Mouse (Mus musculus): ENCODE measurements around the gene Plcl2. TPM values are rescaled to one million over a fixed set of nuclear protein-coding genes. Genes with fewer than 3 reads are reported as not detected.

Plcl2 gene
- polyA plus RNA-seq, 1 experiment, result 4.3 TPM

DNA sequence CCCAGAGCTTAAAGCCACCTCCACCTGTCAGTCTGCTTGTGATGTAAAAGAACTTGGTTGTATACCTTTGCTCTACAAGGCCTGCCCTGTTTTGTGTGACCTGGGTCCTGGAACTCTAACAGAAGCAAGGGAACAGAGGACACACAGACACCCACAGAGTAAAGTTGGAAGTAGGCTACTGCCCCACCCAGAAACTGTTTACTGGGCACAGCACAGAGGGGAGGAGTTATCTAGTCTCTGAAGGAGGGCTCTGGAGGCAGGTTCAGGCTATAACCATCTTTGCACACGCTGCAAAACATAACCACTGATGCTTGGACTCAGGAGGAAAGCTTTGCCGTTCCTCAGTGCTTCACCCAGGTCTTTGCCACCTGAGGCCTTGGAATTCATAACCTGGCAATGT is 221.7 kb downstream of the Plcl2 start:
- Histone ChIP-seq H3K79me3 (ENCODE audit: low read depth) (no peaks in the 10 kb centered on the region), H3K79me2 (ENCODE audit: control insufficient read depth, insufficient read depth) (no peaks in the 10 kb centered on the region), H3K4me3 (ENCODE audit: insufficient read depth, poor library complexity, severe bottlenecking) (no peak overlapping the region), H3K36me3 (ENCODE audit: control insufficient read depth, insufficient read depth) (no peaks in the 10 kb centered on the region), H3ac (ENCODE audit: control insufficient read depth, insufficient read length, low read depth) (no peak overlapping the region), H3K27me3 (ENCODE audit: control insufficient read depth, insufficient read depth, insufficient read length) (no peaks in the 10 kb centered on the region)
- TF ChIP-seq MYOD1 (IDR thresholded peaks at IDR 0.05; ENCODE audit: control insufficient read depth, insufficient read length, low read depth), result no peak
- TF ChIP-seq MAX (IDR thresholded peaks at IDR 0.05), result no peak
- TF ChIP-seq FOSL1 (IDR thresholded peaks at IDR 0.05; ENCODE audit: insufficient read depth, low read length, poor library complexity, severe bottlenecking), result no peak
- no peak for TF ChIP-seq MYOG (IDR thresholded peaks at IDR 0.05; ENCODE audit: control insufficient read depth, extremely low read depth, insufficient read length)
- TF ChIP-seq CTCF (IDR thresholded peaks at IDR 0.05; ENCODE audit: control insufficient read depth, insufficient read depth, insufficient read length), result no peak
- no peak for TF ChIP-seq USF1 (IDR thresholded peaks at IDR 0.05; ENCODE audit: low read depth)
- no peak for TF ChIP-seq CEBPB (IDR thresholded peaks at IDR 0.05; ENCODE audit: low read depth)

- Histone ChIP-seq H3K27me3 (ENCODE audit: control insufficient read depth, insufficient read depth, insufficient read length) (no peaks in the 10 kb centered on the region), H3K4me3 (ENCODE audit: insufficient read depth, poor library complexity, severe bottlenecking) (no peak overlapping the region), H3K79me2 (ENCODE audit: control insufficient read depth, insufficient read depth) (no peaks in the 10 kb centered on the region), H3ac (ENCODE audit: control insufficient read depth, insufficient read length, low read depth) (no peak overlapping the region), H3K79me3 (ENCODE audit: low read depth) (no peaks in the 10 kb centered on the region), H3K36me3 (ENCODE audit: control insufficient read depth, insufficient read depth) (no peaks in the 10 kb centered on the region)
- no peak for TF ChIP-seq USF1 (IDR thresholded peaks at IDR 0.05; ENCODE audit: low read depth)
- TF ChIP-seq MYOD1 (IDR thresholded peaks at IDR 0.05; ENCODE audit: control insufficient read depth, insufficient read length, low read depth), result no peak
- TF ChIP-seq FOSL1 (IDR thresholded peaks at IDR 0.05; ENCODE audit: insufficient read depth, low read length, poor library complexity, severe bottlenecking), result no peak
- TF ChIP-seq MYOG (IDR thresholded peaks at IDR 0.05; ENCODE audit: control insufficient read depth, extremely low read depth, insufficient read length), result no peak
- TF ChIP-seq CEBPB (IDR thresholded peaks at IDR 0.05; ENCODE audit: low read depth), result no peak
- no peak for TF ChIP-seq MAX (IDR thresholded peaks at IDR 0.05)
- TF ChIP-seq CTCF (IDR thresholded peaks at IDR 0.05; ENCODE audit: control insufficient read depth, insufficient read depth, insufficient read length), result no peak
These were observed 222.7 kb downstream of the Plcl2 start for GRCm38 (mm10) chr17:50731876-50732275.

- Histone ChIP-seq H3K79me2 (ENCODE audit: control insufficient read depth, insufficient read depth) (no peaks in the 10 kb centered on the region), H3K36me3 (ENCODE audit: control insufficient read depth, insufficient read depth) (no peaks in the 10 kb centered on the region), H3ac (ENCODE audit: control insufficient read depth, insufficient read length, low read depth) (no peak overlapping the region), H3K4me3 (ENCODE audit: insufficient read depth, poor library complexity, severe bottlenecking) (no peak overlapping the region), H3K79me3 (ENCODE audit: low read depth) (no peaks in the 10 kb centered on the region), H3K27me3 (ENCODE audit: control insufficient read depth, insufficient read depth, insufficient read length) (no peaks in the 10 kb centered on the region)
- TF ChIP-seq CTCF (IDR thresholded peaks at IDR 0.05; ENCODE audit: control insufficient read depth, insufficient read depth, insufficient read length) (no peak), MYOD1 (IDR thresholded peaks at IDR 0.05; ENCODE audit: control insufficient read depth, insufficient read length, low read depth) (no peak), CEBPB (IDR thresholded peaks at IDR 0.05; ENCODE audit: low read depth) (no peak), MAX (IDR thresholded peaks at IDR 0.05) (no peak), MYOG (IDR thresholded peaks at IDR 0.05; ENCODE audit: control insufficient read depth, extremely low read depth, insufficient read length) (no peak), USF1 (IDR thresholded peaks at IDR 0.05; ENCODE audit: low read depth) (no peak)
These were observed 224.2 kb downstream of the Plcl2 start for GRCm38 (mm10) chr17:50733390-50733789.

- Histone ChIP-seq H3K36me3 (ENCODE audit: control insufficient read depth, insufficient read depth) (no peaks in the 10 kb centered on the region), H3K4me3 (ENCODE audit: insufficient read depth, poor library complexity, severe bottlenecking) (no peak overlapping the region), H3K79me3 (ENCODE audit: low read depth) (no peaks in the 10 kb centered on the region), H3K27me3 (ENCODE audit: control insufficient read depth, insufficient read depth, insufficient read length) (no peaks in the 10 kb centered on the region), H3ac (ENCODE audit: control insufficient read depth, insufficient read length, low read depth) (no peak overlapping the region), H3K79me2 (ENCODE audit: control insufficient read depth, insufficient read depth) (no peaks in the 10 kb centered on the region)
- TF ChIP-seq MYOD1 (IDR thresholded peaks at IDR 0.05; ENCODE audit: control insufficient read depth, insufficient read length, low read depth) (no peak), USF1 (IDR thresholded peaks at IDR 0.05; ENCODE audit: low read depth) (no peak), CEBPB (IDR thresholded peaks at IDR 0.05; ENCODE audit: low read depth) (no peak), FOSL1 (IDR thresholded peaks at IDR 0.05; ENCODE audit: insufficient read depth, low read length, poor library complexity, severe bottlenecking) (no peak), CTCF (IDR thresholded peaks at IDR 0.05; ENCODE audit: control insufficient read depth, insufficient read depth, insufficient read length) (no peak), MAX (IDR thresholded peaks at IDR 0.05) (no peak), MYOG (IDR thresholded peaks at IDR 0.05; ENCODE audit: control insufficient read depth, extremely low read depth, insufficient read length) (no peak)
These were observed 225.6 kb downstream of the Plcl2 start for GRCm38 (mm10) chr17:50734781-50735180.

DNA sequence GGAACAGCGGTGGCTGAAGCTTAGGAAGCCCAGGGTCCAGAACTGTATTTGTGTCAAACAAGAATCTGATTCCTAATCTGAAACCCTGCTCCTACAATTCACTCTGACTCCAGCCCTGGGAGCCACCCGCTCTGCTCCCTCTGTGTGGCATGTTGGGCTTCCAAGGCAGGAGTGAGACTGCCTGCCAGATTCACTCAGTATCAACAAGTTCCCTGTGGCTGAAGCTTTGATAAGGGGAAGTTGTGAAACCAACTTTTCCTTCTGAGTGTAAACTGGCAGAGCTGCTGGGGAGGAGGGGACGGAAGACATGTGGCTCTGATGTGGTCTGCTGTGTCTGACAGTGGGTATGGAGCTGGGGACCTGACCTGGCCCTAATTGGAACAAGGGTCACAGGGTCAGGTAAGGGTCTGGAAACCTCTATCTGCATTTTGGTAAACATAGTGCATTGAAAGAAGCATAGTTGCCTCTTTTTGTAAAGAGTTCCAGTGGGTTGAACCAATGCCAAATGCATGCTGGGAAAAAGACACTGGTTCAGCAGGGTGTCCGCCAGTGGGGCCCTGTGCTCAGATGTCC is 226.3 kb downstream of the Plcl2 start:
- Histone ChIP-seq H3K36me3 (ENCODE audit: control insufficient read depth, insufficient read depth) (no peaks in the 10 kb centered on the region), H3K4me3 (ENCODE audit: insufficient read depth, poor library complexity, severe bottlenecking) (no peak overlapping the region), H3K79me2 (ENCODE audit: control insufficient read depth, insufficient read depth) (no peaks in the 10 kb centered on the region), H3K27me3 (ENCODE audit: control insufficient read depth, insufficient read depth, insufficient read length) (no peaks in the 10 kb centered on the region), H3ac (ENCODE audit: control insufficient read depth, insufficient read length, low read depth) (no peak overlapping the region), H3K79me3 (ENCODE audit: low read depth) (no peaks in the 10 kb centered on the region)
- TF ChIP-seq CTCF (IDR thresholded peaks at IDR 0.05; ENCODE audit: control insufficient read depth, insufficient read depth, insufficient read length) (no peak), USF1 (IDR thresholded peaks at IDR 0.05; ENCODE audit: low read depth) (no peak), MYOG (IDR thresholded peaks at IDR 0.05; ENCODE audit: control insufficient read depth, extremely low read depth, insufficient read length) (no peak), CEBPB (IDR thresholded peaks at IDR 0.05; ENCODE audit: low read depth) (no peak), MYOD1 (IDR thresholded peaks at IDR 0.05; ENCODE audit: control insufficient read depth, insufficient read length, low read depth) (no peak), FOSL1 (IDR thresholded peaks at IDR 0.05; ENCODE audit: insufficient read depth, low read length, poor library complexity, severe bottlenecking) (no peak), MAX (IDR thresholded peaks at IDR 0.05) (no peak)

All from C2C12 (cell line).